Comparison of ENCODE assay signal across 19 mouse cellular contexts in genomic region chr17:50488406-50488805, GRCm38 (mm10). TPM values are rescaled to one million over a fixed set of nuclear protein-coding genes. Genes with fewer than 3 reads are reported as not detected.
DNase-seq lines count a peak whose midpoint lies in the region; ATAC-seq lines count a peak whose summit lies in the region.
"Had no signal": no experiment of that assay in that cellular context is flagged by ENCODE, and none has a peak within 500 bp of the region (broad histone marks: within the 10 kb centered on the region; RNA-seq: fewer than 3 reads in every experiment).

No protein-coding gene starts in this region.

- H3K27ac ChIP-seq in midbrain, embryonic 11.5 days (ENCODE audit: low read depth, low read length) = no peak overlapping the region
- no peak overlapping the region for H3K27ac ChIP-seq in midbrain, embryonic 15.5 days

- no peaks in the 10 kb centered on the region for H3K27me3 ChIP-seq in midbrain, embryonic 11.5 days (ENCODE audit: control insufficient read depth, insufficient read depth, low read length)
- H3K27me3 ChIP-seq in midbrain, embryonic 15.5 days (replicated peaks) = no peaks in the 10 kb centered on the region
- H3K27me3 ChIP-seq: CH12.LX had no signal

- WGBS in midbrain, embryonic 11.5 days = 90% methylated on average over 3 of the region's 3 CpGs
- WGBS in midbrain, embryonic 15.5 days = 92% methylated on average over 3 of the region's 3 CpGs

- no peak overlapping the region for H3K4me3 ChIP-seq in midbrain, embryonic 11.5 days (ENCODE audit: low read depth, low read length)
- H3K4me3 ChIP-seq in midbrain, embryonic 15.5 days = no peak overlapping the region

- H3K4me1 ChIP-seq in midbrain, embryonic 11.5 days (ENCODE audit: control insufficient read depth, insufficient read depth, low read length) = no peaks in the 10 kb centered on the region
- no peaks in the 10 kb centered on the region for H3K4me1 ChIP-seq in midbrain, embryonic 15.5 days

- no peaks in the 10 kb centered on the region for H3K36me3 ChIP-seq in midbrain, embryonic 11.5 days (ENCODE audit: control insufficient read depth, insufficient read depth, low read length)
- H3K36me3 ChIP-seq in midbrain, embryonic 15.5 days (replicated peaks) = no peaks in the 10 kb centered on the region
- H3K36me3 ChIP-seq: G1E had no signal

- no peaks in the 10 kb centered on the region for H3K9me3 ChIP-seq in midbrain, embryonic 11.5 days (ENCODE audit: control insufficient read depth, low read length)
- H3K9me3 ChIP-seq in midbrain, embryonic 15.5 days = no peaks in the 10 kb centered on the region

- no peak overlapping the region for H3K9ac ChIP-seq in midbrain, embryonic 11.5 days (ENCODE audit: low read length)
- H3K9ac ChIP-seq in midbrain, embryonic 15.5 days = no peak overlapping the region

- ATAC-seq in midbrain, embryonic 11.5 days (ENCODE audit: low FRiP score) = no peak
- no peak for ATAC-seq in midbrain, embryonic 15.5 days (replicated peaks)
- ATAC-seq: activated CD4-positive, CD25-positive, alpha-beta regulatory T cell, adult 4 months; CD4-positive, CD25-positive, alpha-beta regulatory T cell, adult 4 months; Patski had no signal

- DNase-seq in adrenal gland, adult (ENCODE audit: inconsistent age in 2 of 2, low spot score in 1 of 2) = peak; percentile 3 to 64
- DNase-seq in adrenal gland, adult 18-20 months (ENCODE audit: low spot score in 2 of 2) = no peak
- DNase-seq in heart, adult 11 months = peak; percentile 72
- no peak for DNase-seq in heart, adult 18-20 months
- peak; percentile 75 for DNase-seq in midbrain, embryonic 11.5 days (ENCODE audit: low spot score, missing footprints)
- peak; percentile 2 for DNase-seq in thymus, postnatal 4 days
- DNase-seq in thymus, postnatal 10 days (ENCODE audit: low spot score in 2 of 2) = no peak
- DNase-seq: adrenal gland, postnatal 14 days; B cell, adult 2 months; cerebellum, adult 11 months; cerebellum, adult 11-12 months; cerebellum, adult 18-20 months; cerebellum, adult 2 months had no signal

- H3K4me2 ChIP-seq in midbrain, embryonic 11.5 days = no peak overlapping the region
- no peak overlapping the region for H3K4me2 ChIP-seq in midbrain, embryonic 15.5 days

RNA-seq across cellular contexts. Expression of gene Plcl2, which starts 20.8 kb away (rescaled TPM):
- 10 to 100 TPM; 48.7 to 58.0 TPM for total RNA-seq in adrenal gland, adult 18-20 months (2021)
- total RNA-seq in heart, adult 18-20 months (2021) = 1 to 10 TPM; 8.7 to 9.1 TPM
- 6.1 and 6.5 TPM in 2 replicates for polyA plus RNA-seq in midbrain, embryonic 11.5 days (2014; fragmentation: Nextera tagmentation; extraction: Ambion mirVana)
- 9.6 and 11.4 TPM in 2 replicates for polyA plus RNA-seq in midbrain, embryonic 15.5 days (2015; fragmentation: Nextera tagmentation; extraction: Ambion mirVana)
- polyA plus RNA-seq: G1E, Patski had no signal

Comparison
In these comparisons a context has a peak if more than half of its experiments do, and no peak if none do; other contexts are left out.
1. DNase-seq: peak in adrenal gland, adult (2 of 2), heart, adult 11 months (single experiment), midbrain, embryonic 11.5 days (single experiment) and thymus, postnatal 4 days (single experiment); none in adrenal gland, adult 18-20 months (0 of 2), heart, adult 18-20 months (0 of 2) and thymus, postnatal 10 days (0 of 2).
2. RNA of gene Plcl2, which starts 20.8 kb away (total RNA-seq): 48.7 to 58.0 TPM in adrenal gland, adult 18-20 months; 8.7 to 9.1 TPM in heart, adult 18-20 months; every median in the first group is over 4 times any median in the second.